Mouse (Mus musculus) layer of hippocampus, postnatal 25 days (tissue): ENCODE results near the gene Cfap77. TPM values are rescaled to one million over a fixed set of nuclear protein-coding genes. Genes with fewer than 3 reads are reported as not detected.

Source experiments
- DNase-seq, 2 experiments: peaks; one replicate each; pipeline ENCODE4 v3.0.0; 2022; ENCODE audit warnings: mixed read lengths in 2 of 2, low spot score in 1 of 2; ENCODE audit errors: extremely low spot score in 1 of 2
- total RNA-seq, 2 experiments: library from RNA; stranded (reverse); gene quantifications; 2 replicates each; pipeline ENCODE4 v1.2.3; 2021

The Cfap77 gene
- total RNA-seq, 2 experiments from 2014 or later = 0.54 to 0.80 TPM

DNA sequence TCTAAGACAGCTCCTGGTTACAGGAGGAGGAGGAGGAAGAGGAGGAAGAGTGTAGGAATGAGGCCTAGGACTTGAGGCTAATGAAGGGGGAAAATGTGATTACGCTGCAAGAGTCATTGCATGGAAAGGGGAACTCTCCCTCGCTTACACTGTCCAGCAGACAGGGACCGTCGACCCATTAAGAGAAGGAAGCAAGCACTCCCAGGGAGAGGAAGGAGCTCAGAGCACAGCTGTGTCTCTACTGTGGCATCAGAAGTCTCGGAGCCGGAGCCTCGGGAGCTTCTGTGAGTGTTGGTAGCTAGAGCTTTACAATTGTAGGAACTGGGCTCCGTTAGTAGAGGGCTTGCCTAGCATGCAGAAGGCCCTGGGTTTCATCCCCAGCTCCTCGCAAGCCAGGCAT is 50.8 kb downstream of the Cfap77 start:
- no peak for DNase-seq

DNA sequence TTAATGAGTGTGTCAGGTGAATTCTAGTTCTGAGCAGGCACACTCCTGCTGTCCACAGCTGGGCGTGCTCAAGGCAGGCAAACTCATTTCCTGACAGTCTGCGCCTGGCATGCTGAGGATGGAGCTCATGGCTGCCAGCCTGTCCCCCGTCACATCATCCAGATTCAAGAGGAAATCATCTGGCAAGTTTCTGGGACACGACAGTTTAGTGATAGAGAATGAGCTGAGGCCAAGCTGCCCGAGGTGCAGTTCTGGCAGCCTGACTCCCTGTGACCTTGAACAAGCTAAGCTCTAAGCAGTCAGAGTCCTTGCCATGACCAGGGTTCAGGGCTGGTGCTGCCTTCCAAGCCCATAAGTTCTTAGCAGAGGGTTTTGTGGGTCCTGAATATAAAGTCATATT is 56.6 kb downstream of the Cfap77 start:
- DNase-seq = no peak

DNA sequence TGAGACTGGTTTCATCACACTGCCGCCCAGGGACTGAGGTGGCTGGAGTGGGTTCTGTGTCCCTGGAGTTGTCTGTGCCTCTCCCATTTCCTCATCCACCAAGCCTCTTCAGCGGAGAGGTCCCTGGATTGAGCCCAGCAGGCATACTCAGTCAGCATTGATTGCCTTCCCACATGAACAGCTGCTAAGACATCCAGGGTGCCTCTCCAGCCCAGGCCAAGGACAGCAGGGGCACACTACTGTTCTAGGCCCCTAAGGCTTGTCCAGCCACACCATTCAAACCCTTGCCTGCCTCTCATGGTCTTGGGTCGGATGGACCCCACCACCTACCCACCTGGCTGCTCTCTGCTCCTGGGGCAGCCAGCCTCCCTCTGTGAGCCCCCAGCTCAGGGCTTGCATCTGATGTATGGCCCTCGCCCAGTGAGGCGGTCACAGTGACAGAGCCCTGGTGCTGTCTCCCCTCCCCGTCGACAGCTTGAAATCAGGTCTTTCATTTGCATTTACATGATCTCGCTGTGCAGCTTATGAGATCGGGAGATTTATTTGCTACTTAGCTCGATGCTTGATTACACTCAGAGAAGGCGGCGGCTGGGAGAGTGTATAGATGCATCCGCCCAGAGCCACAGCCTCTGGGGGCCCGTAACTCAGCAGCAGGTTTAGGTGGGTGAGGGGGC is 57.6 kb downstream of the Cfap77 start:
- DNase-seq = no peak

DNA sequence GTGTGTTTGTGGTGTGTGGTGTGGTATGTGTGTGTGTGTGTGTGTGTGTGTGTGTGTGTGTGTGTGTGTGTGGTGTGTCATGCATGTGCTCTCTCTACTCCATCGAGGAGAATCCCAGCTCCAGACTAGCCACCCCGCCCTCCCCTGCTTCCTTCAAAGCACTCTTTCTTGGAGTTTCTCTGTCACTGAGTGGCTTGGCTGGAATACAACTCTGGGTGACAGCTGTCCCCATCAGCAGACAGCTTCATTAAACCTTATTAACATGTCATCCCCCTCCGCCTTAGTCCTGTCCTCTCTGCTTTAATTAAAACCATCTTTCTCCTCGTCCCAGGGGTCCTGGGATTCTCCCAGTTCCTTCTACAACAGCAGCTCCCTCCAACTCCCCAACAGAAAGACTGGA is 59.4 kb downstream of the Cfap77 start:
- DNase-seq = no peak

DNA sequence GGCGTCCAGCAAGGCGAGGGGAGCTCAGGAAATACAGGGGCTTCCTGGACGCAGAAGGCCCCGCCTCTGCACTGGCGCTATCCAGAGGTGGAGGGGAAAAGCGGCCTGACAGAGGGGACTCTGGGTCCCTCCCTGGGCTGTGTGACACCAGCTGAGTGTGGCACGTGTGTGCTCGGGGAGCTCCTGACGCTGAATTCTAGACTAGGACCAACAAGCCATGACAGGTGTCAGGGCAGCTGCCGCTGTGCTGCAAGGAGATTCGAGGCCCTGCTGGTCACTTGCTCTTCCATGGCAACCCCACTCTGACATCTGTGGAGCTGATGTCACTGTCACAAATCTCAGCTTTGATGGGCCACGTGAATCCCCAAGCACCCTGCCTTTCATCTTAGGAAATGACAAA is 60.9 kb downstream of the Cfap77 start:
- no peak for DNase-seq

DNA sequence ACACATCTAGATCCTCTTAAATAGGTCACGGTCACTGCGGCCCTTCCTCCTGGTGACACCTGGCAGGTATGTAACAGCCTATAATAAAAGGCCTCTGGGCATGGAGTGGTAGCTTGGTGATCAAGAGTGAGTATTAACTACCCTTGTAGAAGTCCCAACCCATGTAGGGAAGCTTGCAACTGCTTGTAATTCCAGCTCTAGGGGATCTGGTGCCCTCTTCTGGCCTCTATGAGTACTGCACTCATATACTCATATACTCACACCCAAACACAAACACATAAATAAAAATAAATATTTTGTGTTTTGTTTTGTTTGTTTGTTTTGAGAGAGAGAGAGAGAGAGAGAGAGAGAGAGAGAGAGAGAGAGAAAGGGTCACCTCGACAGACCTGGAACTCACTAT is 66.1 kb downstream of the Cfap77 start:
- DNase-seq = no peak

DNA sequence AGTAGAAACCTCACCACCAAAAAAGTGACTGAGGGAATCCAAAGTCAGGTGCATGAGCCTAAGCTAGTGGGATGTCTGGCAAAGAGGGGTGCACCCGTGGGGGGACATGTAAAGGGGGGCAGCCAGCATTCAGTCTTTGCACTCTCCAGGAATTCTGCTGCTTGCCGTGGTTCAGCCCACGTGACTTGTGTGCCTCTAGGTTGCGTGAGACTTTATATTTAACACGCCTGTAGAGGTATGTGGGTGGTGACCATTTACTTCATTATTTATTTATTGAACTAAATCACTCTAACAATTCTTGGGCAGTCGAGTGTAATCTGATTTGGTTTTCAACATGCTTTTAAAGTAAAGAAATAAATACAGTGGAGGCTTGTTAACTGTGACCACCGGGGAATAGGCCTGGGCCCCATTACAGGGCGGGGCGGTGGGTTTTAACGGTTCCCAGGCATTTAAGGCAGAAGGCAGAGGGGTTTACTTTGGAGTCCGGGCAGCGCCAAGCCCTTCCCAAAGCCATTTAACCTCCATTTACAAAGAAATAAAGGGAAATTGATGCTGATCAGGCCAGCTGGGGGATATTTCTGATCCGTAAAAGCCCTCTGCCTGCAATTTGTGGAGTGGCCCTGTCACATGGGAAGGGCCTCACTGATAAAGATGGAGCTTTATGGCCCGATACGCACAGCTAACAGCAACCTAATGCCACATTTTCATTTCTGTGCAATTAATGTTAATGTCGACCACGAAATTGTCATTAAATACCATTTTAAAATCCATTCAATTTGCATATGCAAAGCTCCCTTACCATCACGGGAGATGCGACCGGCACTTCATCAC is 74.6 kb downstream of the Cfap77 start:
- no peak for DNase-seq

DNA sequence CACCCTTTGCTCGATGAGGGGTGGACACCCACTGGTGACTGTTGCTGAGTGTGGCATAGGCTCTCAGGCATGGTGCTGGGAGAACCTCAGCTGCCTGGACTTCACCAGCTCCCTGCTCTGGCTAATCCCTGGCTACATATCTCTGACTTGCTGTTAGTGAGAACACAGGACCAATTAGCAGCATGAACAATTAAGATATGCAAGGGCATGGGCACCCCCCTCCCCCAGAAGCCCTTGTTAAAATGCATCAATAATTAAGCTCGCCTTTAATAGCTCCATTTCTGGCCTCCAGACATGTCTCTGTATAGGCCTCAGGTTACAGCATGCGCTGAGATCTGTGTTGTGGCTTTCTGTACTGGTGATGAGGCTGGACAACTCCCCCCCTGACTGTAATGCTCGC is 76.4 kb downstream of the Cfap77 start:
- no peak for DNase-seq

DNA sequence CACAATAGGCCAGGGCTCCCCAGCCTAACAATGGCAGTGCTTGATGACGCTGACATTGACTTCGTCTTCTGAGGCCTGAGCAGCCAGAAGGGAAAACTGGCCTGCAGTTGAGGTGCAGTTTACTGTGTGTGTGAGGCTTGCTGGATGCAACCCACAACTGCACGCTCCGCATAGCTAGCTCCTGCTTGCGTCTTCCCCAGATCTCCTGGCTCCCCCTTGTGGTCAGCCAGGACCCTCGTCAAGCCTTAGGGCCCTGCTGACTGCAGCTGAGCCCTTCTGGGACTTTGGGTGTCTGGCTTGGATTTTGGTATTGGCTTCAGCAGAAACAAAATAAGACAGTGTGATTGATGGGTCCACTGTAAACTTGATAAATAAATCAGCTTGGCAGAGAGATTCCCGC is 78.2 kb downstream of the Cfap77 start:
- DNase-seq = peak; percentile 40 to 78

DNA sequence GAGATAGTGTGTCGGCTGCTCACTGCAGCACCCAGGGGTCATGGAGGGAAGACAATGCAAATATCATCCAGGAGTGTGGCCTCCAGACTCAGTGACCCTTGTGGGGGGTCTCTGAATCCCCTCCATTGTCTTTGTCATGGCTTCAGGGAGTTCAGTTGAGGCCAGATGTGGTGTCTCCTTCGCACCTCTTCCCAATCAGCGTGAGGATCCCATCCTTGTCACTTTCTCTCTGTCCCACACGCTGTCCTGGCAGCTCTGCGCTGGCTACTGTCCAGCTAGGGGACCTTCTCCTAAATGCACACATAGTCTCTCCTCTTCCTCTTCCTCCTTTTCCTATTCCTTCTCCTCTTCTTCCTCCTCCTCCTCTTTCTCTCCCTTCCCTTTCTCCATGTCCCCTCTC is 79.3 kb downstream of the Cfap77 start:
- no peak for DNase-seq

DNA sequence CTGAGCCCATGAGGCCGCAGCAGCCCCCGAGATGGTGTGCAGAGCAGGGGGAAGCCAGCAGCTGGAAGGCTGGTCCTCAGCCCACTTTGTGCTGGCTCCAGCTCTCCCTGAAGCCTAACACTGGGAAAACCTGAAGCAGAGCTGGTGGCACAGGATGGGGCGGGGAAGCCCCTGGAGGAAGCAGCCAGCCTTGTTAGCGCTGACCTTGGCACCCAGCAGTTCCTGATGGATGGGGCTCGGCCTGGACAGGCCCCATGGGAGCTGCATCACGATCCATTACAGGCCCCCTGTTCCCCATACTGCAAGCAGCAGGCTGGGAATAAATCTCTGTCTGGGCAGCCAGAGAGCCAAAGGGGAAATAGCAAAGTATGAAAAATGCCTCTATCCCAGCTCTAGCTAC is 80.3 kb downstream of the Cfap77 start:
- no peak for DNase-seq

DNA sequence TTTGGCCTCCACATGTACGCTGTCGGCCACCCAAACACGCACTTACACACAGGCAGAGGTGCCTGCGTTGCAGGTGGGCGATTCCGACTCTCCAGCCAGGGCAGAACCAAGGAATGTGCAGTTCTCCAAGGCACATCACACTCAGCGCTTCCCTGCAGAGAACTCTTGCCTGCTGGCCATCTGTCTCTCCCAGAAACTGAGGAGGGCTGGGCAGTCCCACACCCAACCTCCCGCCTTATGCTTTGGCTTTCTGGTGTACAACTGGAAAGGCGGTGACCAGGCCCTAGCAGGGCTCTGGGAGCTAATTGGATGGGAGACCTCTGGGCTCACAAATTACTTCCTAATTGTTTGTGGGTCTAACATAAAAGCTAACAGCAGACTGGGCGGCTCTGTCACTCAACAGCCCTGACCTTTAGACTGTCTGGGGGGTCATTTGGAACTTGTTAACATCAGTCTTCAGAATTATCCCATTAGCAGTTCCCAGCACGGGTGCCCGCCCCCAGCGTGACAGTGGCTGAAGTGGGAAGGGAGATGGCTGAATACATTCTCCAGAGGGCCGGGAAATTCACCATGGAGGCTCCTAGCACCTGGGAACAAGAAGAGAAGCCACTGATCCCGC is 80.9 kb downstream of the Cfap77 start:
- DNase-seq = no peak

DNA sequence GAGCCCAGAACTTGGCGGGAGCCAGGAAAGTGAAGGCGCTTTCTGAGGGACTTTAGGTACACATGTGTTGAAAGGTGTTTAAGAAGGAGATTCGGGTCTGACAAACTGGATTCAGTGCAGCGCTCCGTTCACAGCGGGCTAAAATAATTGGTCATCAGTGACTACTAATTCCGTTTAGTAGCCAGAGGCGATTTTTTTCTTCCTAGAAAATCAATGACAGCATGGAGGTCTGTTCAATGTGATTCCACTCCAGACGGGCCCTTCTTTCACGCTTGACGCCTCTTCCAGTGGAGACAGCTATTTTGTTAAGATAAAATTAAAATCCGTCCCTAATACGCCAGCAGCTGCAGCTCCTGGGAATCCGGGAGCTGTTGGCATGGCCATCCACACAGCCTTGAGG is 84.4 kb downstream of the Cfap77 start:
- no peak for DNase-seq

DNA sequence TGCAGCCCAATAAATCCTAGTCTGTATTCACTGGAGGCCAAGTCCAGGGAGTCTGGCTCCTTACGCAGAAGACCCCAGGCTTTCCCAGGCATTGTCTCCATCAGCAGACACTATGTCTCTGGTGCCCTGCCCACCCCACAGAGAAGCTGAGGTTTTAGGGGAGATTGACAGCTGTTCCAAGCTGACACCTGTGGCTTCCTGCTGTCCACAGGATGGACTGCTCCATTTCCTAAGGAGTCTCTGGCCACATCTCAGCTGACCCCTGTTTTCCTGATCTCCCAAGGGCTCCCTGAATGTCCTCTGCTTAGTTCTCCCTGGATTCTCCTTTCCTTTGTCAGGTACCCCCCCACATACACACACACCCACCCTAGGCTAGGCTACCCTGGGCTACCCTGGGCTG is 86.6 kb downstream of the Cfap77 start:
- DNase-seq = no peak

DNA sequence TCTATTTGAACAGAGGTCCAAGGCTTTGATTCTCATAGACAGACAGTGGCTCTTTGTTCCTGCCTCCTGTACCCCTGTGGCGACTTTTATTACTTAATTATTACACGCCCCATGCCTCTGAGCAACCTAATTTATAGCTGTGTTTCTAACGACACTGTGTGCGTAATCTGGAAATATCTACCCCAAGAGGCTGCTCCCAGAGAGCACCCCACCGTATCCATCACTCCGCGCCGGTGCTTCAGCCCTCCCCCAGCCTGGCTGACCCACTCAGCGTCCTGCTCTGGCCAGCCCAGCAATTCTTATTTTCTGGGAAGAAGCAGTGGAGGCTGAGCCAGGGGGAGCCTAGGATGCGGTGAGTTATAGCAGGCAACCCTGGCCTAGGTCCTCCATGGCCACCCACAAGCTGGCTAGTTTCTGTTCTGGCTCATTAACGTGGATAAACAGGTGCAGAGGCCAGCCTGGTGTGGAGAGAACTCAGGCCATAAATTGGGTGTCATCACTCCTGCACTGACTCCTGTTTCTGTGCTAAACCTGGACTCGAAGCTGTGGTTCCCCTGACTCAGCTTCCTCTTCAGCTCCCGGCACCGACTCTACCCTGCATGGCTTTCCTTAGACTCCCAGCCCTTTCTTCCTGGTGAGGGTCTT is 88.6 kb downstream of the Cfap77 start:
- DNase-seq = no peak

DNA sequence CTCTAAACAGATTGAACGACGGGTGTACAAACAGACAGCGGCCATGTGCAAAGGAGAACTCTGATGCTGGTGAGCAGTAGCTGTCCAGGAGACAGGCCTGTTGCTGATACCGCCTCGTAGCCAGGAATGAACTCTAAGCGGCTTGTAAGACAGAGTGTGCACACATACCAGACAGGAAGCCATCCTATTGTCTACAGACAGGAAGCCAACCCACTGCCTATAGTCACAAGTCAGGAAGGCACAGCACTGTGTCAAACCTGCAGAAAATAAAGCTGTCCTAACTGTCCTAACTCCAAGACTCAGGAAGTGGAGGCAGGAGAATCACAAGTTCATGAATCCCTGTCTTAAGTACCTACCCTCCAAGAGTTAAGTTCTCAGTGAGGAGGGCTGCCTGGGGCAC is 91.3 kb downstream of the Cfap77 start:
- no peak for DNase-seq

DNA sequence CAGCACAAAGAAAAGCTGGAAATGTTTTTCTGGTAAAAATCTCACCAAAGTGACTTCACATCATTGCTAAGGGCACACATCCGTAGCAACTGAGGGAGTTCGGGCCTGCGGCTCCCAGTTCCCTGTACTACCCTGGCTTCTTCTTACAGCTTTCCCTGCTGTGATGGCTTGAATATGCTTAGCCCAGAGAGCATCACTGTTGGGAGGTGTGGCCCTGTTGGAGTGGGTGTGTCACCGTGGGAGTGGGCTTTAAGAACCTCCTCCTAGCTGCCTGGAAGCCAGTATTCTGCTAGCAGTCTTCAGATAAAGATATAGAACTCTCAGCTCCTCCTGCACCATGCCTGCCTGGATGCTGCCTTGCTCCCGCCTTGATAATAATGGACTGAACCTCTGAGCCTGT is 93.2 kb downstream of the Cfap77 start:
- DNase-seq = no peak

DNA sequence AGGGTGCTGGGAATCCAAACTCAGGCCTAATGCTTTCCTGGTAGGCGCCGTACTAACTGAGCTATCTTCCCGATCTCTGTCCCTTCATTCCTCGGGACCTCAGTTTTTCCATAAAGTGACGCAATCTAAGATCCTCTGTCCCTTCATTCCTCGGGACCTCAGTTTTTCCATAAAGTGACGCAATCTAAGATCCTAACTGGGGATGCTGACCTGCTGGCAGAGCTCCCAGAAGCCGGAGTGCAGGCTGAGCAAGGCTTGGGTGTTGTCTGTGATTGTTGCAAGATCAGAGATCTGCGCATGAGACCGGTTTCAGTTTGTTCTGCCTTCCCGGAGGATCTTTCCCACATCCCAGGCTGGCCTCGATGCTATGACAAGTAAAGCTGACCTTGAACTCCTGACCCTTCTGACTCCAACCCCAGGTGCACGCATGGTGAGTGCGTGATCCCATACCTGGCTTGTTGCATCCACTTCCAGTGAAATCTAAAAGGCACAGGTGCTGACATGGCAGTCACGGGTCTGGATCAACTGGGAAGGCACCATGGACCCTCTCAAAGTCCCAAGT is 93.8 kb downstream of the Cfap77 start:
- no peak for DNase-seq

DNA sequence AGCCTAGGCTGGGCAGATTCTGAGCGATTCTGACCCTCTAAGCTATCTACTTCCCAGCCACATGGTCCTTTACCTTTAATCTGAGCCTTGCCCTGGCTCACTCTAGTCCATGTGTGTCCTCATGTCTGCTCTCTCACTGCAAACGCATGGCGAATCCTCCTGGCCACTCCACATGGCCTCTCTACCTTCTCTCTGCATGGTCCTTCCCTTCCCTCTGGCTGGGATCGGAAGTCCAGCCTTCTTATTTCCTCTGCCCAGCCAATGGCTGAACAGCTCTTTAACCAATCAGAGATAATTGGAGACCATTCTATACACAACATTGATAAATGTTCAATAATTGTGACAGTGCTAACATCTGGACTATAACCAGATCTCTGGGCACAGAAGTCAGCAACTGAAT is 98.0 kb downstream of the Cfap77 start:
- DNase-seq = no peak

DNA sequence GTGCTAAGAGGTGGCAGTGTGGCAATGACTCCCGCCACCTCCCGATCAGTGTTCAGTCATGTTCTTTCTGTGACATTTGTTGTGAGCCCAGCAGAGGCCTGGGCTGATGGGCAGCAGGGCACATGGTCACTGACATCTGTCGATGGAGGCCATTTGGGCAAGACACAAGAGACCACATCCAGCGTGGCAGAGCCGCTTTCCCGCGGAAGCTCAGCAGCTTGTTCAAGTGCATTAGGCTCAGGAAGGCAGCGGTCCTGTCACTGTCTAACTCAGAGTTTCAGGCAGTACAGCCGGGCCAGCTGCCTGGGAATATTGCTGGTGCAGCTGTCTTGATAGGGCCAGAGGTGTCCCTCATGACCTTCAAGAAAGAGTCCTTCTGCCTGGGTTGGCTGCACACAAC is 100.3 kb downstream of the Cfap77 start:
- DNase-seq = no peak

DNA sequence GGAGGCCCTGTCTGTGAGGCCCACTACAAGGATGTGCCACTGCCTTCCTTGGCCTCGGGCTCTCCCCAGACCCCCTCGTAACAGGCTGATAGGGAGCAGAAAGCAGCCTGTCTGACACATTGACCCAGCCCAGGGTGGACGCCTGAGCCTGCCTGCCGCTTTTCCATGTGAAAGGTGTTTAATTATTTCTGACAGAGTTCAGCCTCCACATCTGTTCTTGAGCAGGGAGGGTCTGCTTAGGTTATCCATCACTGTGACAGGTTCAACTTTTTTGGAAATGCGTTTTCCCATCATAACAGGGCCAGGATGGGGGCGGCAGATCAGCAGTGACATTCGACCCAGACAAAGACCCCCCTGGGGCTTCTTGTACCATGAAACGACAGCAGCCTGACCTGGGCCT is 101.9 kb downstream of the Cfap77 start:
- DNase-seq = no peak
